Mouse (Mus musculus): Measurements from ENCODE around the gene Defb29. TPM values are rescaled to one million over a fixed set of nuclear protein-coding genes. Genes with fewer than 3 reads are reported as not detected.

Gene Defb29
- polyA plus RNA-seq, 2 experiments = not detected

GRCm38 (mm10) chr2:152580107-152580506 lies 40.2 kb upstream of the Defb29 start, which contains the start of gene Defb19:
TSS of gene Defb19 (minus strand) at chr2:152580312.
- Histone ChIP-seq H3K27ac (replicated peaks; ENCODE audit: low read depth, low read length) (no peak within 1 kb of the TSS), H3K4me3 (replicated peaks; ENCODE audit: low read length) (no peak within 1 kb of the TSS), H3K36me3 (ENCODE audit: control insufficient read depth, insufficient read depth, low read length) (no peaks in the 10 kb centered on the region), H3K4me1 (ENCODE audit: control insufficient read depth, insufficient read depth, low read length) (no peaks in the 10 kb centered on the region), H3K9ac (ENCODE audit: low read depth, low read length, severe bottlenecking) (no peak within 1 kb of the TSS), H3K9me3 (ENCODE audit: control insufficient read depth, low read length) (no peaks in the 10 kb centered on the region), H3K27me3 (ENCODE audit: control insufficient read depth, insufficient read depth, low read length) (no peaks in the 10 kb centered on the region), H3K4me2 (replicated peaks; ENCODE audit: low read depth, low read length, severe bottlenecking) (no peak within 1 kb of the TSS)
- no peak for DNase-seq (ENCODE audit: low spot score)
- ATAC-seq (ENCODE audit: low FRiP score, low read depth) = no peak
- WGBS = 73% methylated on average over 7 of the region's 7 CpGs
- no peak for TF ChIP-seq POLR2A (IDR thresholded peaks at IDR 0.05; ENCODE audit: borderline replicate concordance, extremely low read depth, insufficient read depth, insufficient read length)

DNA sequence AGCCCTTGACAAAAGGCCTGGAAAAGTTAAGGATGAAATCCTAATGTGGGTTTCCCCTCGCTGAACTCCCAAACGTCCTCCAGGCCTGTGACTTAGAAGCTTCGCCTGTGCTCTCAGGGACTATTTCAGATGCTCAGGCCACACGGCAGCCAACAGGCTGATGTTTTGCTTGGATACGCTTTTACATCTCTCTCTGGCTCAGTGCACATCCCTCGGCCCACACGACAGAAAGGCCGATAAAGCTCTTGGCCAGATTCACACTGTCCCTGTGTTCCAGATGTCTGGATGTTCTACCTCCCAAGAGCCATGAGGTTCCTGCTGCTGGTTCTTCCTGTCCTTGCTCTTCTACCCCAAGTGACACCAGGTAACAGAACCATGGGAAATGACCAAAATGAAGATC lies 33.6 kb upstream of the Defb29 start:
- ATAC-seq (ENCODE audit: low FRiP score, low read depth) = no peak
- Histone ChIP-seq H3K27ac (replicated peaks; ENCODE audit: low read depth, low read length) (no peak overlapping the region), H3K27me3 (ENCODE audit: control insufficient read depth, insufficient read depth, low read length) (no peaks in the 10 kb centered on the region), H3K9ac (ENCODE audit: low read depth, low read length, severe bottlenecking) (no peak overlapping the region), H3K4me1 (ENCODE audit: control insufficient read depth, insufficient read depth, low read length) (no peaks in the 10 kb centered on the region), H3K36me3 (ENCODE audit: control insufficient read depth, insufficient read depth, low read length) (no peaks in the 10 kb centered on the region), H3K4me2 (replicated peaks; ENCODE audit: low read depth, low read length, severe bottlenecking) (no peak overlapping the region), H3K4me3 (replicated peaks; ENCODE audit: low read length) (no peak overlapping the region), H3K9me3 (ENCODE audit: control insufficient read depth, low read length) (no peaks in the 10 kb centered on the region)
- no peak for TF ChIP-seq POLR2A (IDR thresholded peaks at IDR 0.05; ENCODE audit: borderline replicate concordance, extremely low read depth, insufficient read depth, insufficient read length)
- no peak for DNase-seq (ENCODE audit: low spot score)
- WGBS = 94% methylated on average over 8 of the region's 8 CpGs

DNA sequence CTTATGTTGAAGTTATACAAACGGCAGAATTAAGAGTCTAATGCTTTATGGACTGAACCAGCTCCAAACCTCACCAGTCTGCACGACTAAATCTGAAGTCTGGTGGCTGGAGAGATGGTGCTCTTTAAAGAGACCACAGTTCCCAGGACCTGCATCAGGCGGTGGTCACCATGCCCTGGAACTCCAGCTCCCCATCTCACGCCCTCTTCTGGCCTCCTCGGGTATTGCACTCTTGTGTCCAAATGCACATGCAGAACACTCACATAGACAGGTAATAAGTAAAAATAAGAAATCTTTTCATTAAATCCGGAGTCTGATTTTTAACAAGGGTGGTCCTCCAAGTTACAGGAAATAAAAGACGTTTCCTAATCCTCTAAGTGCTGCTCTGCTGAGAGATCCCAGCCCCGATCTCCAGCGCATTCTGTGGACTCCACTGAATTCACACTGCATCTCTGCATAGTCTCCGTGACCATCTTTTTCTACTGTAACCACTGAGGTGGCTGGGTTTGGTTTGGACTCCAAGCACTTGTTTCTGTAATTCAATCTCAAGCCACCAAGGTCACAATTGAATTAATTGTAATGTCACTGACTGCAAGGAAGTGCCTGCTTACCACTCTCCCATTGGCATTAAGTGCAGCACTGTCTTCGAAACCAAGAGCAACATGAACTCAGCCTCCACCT lies 32.4 kb upstream of the Defb29 start, which contains the start of gene Defb21:
Gene Defb21 (plus strand): TSS at position 631 of the 681 bp plus-strand sequence.
- Histone ChIP-seq H3K36me3 (ENCODE audit: control insufficient read depth, insufficient read depth, low read length) (no peaks in the 10 kb centered on the region), H3K4me2 (replicated peaks; ENCODE audit: low read depth, low read length, severe bottlenecking) (no peak within 1 kb of the TSS), H3K27ac (replicated peaks; ENCODE audit: low read depth, low read length) (no peak within 1 kb of the TSS), H3K4me3 (replicated peaks; ENCODE audit: low read length) (no peak within 1 kb of the TSS), H3K9ac (ENCODE audit: low read depth, low read length, severe bottlenecking) (no peak within 1 kb of the TSS), H3K27me3 (ENCODE audit: control insufficient read depth, insufficient read depth, low read length) (no peaks in the 10 kb centered on the region), H3K4me1 (ENCODE audit: control insufficient read depth, insufficient read depth, low read length) (no peaks in the 10 kb centered on the region), H3K9me3 (ENCODE audit: control insufficient read depth, low read length) (no peaks in the 10 kb centered on the region)
- ATAC-seq (ENCODE audit: low FRiP score, low read depth) (no peak), DNase-seq (ENCODE audit: low spot score) (no peak)
- TF ChIP-seq POLR2A (IDR thresholded peaks at IDR 0.05; ENCODE audit: borderline replicate concordance, extremely low read depth, insufficient read depth, insufficient read length) = no peak
- WGBS = 64% methylated on average over 11 of the region's 11 CpGs

DNA sequence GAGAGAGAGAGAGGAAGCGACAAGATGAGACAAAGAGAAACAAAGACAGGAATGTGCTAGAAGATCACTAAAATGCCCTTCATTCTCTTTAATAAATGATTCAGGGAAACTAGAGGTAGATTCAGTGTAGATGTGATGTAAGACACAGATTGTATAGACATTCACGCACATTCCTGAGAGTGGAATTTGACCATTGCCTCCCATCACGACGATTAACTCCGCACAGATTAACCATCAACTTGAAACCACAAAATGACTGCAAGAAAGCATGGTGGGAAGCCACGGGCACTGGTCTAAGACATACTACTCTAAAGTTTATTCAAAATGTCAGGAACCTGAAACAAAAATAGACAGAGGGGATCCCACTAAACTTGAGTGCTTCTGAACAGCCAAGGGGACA lies 30.4 kb upstream of the Defb29 start:
- H3K36me3 ChIP-seq (ENCODE audit: control insufficient read depth, insufficient read depth, low read length) = no peaks in the 10 kb centered on the region
- ATAC-seq (ENCODE audit: low FRiP score, low read depth) (no peak), DNase-seq (ENCODE audit: low spot score) (no peak)
- H3K27me3 ChIP-seq (ENCODE audit: control insufficient read depth, insufficient read depth, low read length) = no peaks in the 10 kb centered on the region
- no peaks in the 10 kb centered on the region for H3K4me1 ChIP-seq (ENCODE audit: control insufficient read depth, insufficient read depth, low read length)
- no peak overlapping the region for H3K4me2 ChIP-seq (replicated peaks; ENCODE audit: low read depth, low read length, severe bottlenecking)
- H3K27ac ChIP-seq (replicated peaks; ENCODE audit: low read depth, low read length) = no peak overlapping the region
- H3K9ac ChIP-seq (ENCODE audit: low read depth, low read length, severe bottlenecking) = no peak overlapping the region
- no peak for TF ChIP-seq POLR2A (IDR thresholded peaks at IDR 0.05; ENCODE audit: borderline replicate concordance, extremely low read depth, insufficient read depth, insufficient read length)
- WGBS = 83% methylated on average over 6 of the region's 6 CpGs
- no peaks in the 10 kb centered on the region for H3K9me3 ChIP-seq (ENCODE audit: control insufficient read depth, low read length)
- no peak overlapping the region for H3K4me3 ChIP-seq (replicated peaks; ENCODE audit: low read length)

GRCm38 (mm10) chr2:152569881-152570280 lies 30.0 kb upstream of the Defb29 start:
- H3K9ac ChIP-seq (ENCODE audit: low read depth, low read length, severe bottlenecking) = no peak overlapping the region
- ATAC-seq (ENCODE audit: low FRiP score, low read depth) (no peak), DNase-seq (ENCODE audit: low spot score) (no peak)
- H3K27ac ChIP-seq (replicated peaks; ENCODE audit: low read depth, low read length) = no peak overlapping the region
- no peak overlapping the region for H3K4me2 ChIP-seq (replicated peaks; ENCODE audit: low read depth, low read length, severe bottlenecking)
- H3K4me3 ChIP-seq (replicated peaks; ENCODE audit: low read length) = no peak overlapping the region
- H3K36me3 ChIP-seq (ENCODE audit: control insufficient read depth, insufficient read depth, low read length) = no peaks in the 10 kb centered on the region
- no peaks in the 10 kb centered on the region for H3K27me3 ChIP-seq (ENCODE audit: control insufficient read depth, insufficient read depth, low read length)
- H3K9me3 ChIP-seq (ENCODE audit: control insufficient read depth, low read length) = no peaks in the 10 kb centered on the region
- no peaks in the 10 kb centered on the region for H3K4me1 ChIP-seq (ENCODE audit: control insufficient read depth, insufficient read depth, low read length)
- 70% methylated on average over 4 of the region's 4 CpGs for WGBS
- no peak for TF ChIP-seq POLR2A (IDR thresholded peaks at IDR 0.05; ENCODE audit: borderline replicate concordance, extremely low read depth, insufficient read depth, insufficient read length)

Data from limb, embryonic 14.5 days (tissue).